Mouse (Mus musculus): ENCODE results near the gene CN725425.

Gene CN725425

DNA sequence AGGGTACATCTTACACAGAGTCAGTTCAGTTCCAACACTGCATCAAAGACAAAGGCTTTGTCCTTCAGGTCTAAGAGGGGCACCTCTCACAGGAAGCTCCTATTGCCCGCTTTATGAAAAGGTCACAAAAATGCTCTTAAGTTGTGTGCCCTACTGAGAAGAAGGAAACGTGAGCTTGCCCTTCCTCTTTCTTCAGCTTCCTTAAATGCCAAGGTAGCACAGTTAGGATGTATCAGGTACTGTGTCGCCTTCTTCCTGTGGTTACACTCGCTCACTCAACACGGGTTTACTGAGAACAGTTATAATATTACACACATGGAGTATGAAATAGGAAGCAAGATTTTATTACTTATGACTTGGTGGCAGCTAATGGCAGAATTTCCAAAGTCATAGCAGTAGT lies 38.0 kb downstream of the CN725425 start:
- DNase-seq: no peak

- DNase-seq: no peak
Observed at GRCm38 (mm10) chr15:91240683-91241335, 41.5 kb downstream of the CN725425 start.

- no peak for DNase-seq
Observed at GRCm38 (mm10) chr15:91250815-91251214, 51.5 kb downstream of the CN725425 start.

GRCm38 (mm10) chr15:91251544-91252408 lies 52.5 kb downstream of the CN725425 start:
- no peak for DNase-seq

- no peak for DNase-seq
Observed at GRCm38 (mm10) chr15:91252956-91253355, 53.7 kb downstream of the CN725425 start.

- no peak for DNase-seq
Observed at GRCm38 (mm10) chr15:91255308-91255707, 56.0 kb downstream of the CN725425 start.

- DNase-seq: no peak
Observed at GRCm38 (mm10) chr15:91257140-91257539, 57.8 kb downstream of the CN725425 start.

DNA sequence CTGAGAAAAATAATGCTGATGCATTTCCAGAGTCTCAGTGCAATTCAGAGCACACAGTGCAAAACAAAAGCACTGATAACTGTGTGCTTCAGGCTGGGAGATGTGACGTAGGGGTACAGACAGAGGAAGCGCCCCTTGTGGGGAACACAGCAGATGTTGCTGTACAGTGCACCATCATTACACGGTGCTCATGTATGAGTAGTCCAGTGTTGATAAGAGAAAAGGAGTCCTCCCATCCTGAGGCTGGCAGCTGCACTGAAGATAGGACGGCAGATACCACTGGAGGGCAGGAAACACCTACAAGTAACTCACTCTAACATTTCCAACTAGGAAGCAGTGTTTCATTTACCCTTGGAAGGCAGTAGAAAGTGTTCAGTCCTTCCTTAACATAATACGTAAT lies 61.3 kb downstream of the CN725425 start:
- DNase-seq: no peak

- DNase-seq: no peak
Observed at GRCm38 (mm10) chr15:91263926-91264325, 64.6 kb downstream of the CN725425 start.

DNA sequence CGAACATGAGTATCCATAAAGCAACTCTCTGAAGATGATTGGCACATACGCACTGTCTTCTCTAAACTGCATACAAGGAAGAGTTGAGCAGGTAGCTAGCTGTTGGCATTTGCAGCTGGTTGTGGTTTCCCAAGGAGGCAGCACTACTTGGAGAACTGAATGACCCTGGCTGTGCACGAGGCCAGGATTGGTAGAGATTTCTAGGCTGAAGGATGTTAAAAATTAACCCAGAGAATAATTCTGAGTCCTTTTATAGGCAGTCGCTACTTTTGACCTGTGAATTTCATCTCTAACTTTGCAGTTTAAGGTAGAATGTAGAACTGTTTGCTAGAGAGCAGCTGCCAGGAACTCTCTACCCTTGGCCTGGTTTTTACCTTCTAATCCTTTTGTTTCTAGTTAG lies 69.2 kb downstream of the CN725425 start:
- no peak for DNase-seq

GRCm38 (mm10) chr15:91275961-91276360 lies 76.7 kb downstream of the CN725425 start:
- no peak for DNase-seq

GRCm38 (mm10) chr15:91279571-91279970 lies 80.3 kb downstream of the CN725425 start:
- no peak for DNase-seq

- DNase-seq: no peak
Observed at GRCm38 (mm10) chr15:91281521-91281920, 82.2 kb downstream of the CN725425 start.

- DNase-seq: no peak
Observed at GRCm38 (mm10) chr15:91282822-91283221, 83.5 kb downstream of the CN725425 start.

- DNase-seq: no peak
Observed at GRCm38 (mm10) chr15:91283418-91283817, 84.1 kb downstream of the CN725425 start.

GRCm38 (mm10) chr15:91299319-91299835 lies 100.1 kb downstream of the CN725425 start:
- no peak for DNase-seq

GRCm38 (mm10) chr15:91301366-91301765 lies 102.1 kb downstream of the CN725425 start:
- peak; percentile 81 for DNase-seq

DNA sequence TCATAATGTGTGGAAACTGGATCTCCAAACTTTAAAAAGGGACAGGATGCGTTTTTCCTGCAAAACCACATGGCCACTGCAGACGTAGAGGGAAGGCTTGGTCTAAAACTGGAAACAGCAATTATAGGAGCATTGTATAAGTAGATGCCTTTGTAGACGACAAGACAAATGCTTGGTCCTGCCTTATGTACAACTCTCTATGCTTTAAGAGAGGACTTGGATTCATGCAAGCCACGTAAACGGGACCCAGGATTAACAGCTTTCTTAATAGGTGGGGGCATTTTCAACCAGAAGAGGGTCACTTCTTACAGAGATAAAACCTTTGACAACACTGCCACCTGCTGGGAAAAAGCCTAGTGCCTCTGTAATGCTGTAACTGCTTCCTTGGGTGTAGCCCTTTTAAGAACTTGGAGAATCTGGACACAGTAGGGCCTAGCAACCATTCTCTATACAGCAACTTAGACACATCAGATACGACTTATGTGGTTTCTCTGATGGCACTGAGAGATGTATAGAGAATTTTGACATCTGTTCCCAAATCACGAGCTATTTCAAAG lies 105.1 kb downstream of the CN725425 start:
- no peak for DNase-seq
